Mouse (Mus musculus): ENCODE measurements around the gene Hyal1. TPM values are rescaled to one million over a fixed set of nuclear protein-coding genes. Genes with fewer than 3 reads are reported as not detected.

The Hyal1 gene
- total and polyA plus RNA-seq, 3 experiments = 0.40 to 0.59 TPM; not detected in 1

GRCm38 (mm10) chr9:107542352-107542686 lies 34.4 kb upstream of the Hyal1 start:
- peak overlapping the region; percentile 63 to 76 (median 70) for H3K4me3 ChIP-seq (replicated peaks in 1 of 3; ENCODE audit: low read depth in 2 of 3, low read length in 2 of 3, poor library complexity in 1 of 3)
- in situ Hi-C loops (cut with MboI; ENCODE audit: low pct_ligation_motif_present, low pct_unique_long_range_greater_than_20kb, low sequenced_read_pairs) (no loop called here), dilution Hi-C loops (cut with MboI; ENCODE audit: extremely low pct_ligation_motif_present, extremely low pct_unique_long_range_greater_than_20kb, low sequenced_read_pairs) (no loop called here)
- TF ChIP-seq MEF2A (IDR thresholded peaks at IDR 0.05; ENCODE audit: borderline replicate concordance, low read depth, low read length) (0 out of 2 replicates have a peak, but pooled peaks have one; percentile 8), NRF1 (IDR thresholded peaks at IDR 0.05; ENCODE audit: low read depth, low read length) (no peak), IRF4 (IDR thresholded peaks at IDR 0.05; ENCODE audit: low read depth, low read length) (0 out of 2 replicates have a peak, but pooled peaks have one; percentile 2), TBP (conservative IDR thresholded peaks at IDR 0.05; ENCODE audit: low read depth, low read length) (no peak), ZC3H11A (IDR thresholded peaks at IDR 0.05; ENCODE audit: low read depth, low read length) (no peak), PAX5 (IDR thresholded peaks at IDR 0.05; ENCODE audit: low read length) (no peak), NELFE (IDR thresholded peaks at IDR 0.05; ENCODE audit: low read depth, low read length) (no peak), ELF1 (IDR thresholded peaks at IDR 0.05; ENCODE audit: low read depth, low read length) (no peak), JUN (IDR thresholded peaks at IDR 0.05; ENCODE audit: insufficient read depth, low read depth, low read length) (no peak), ZNF384 (IDR thresholded peaks at IDR 0.05; ENCODE audit: low read depth, low read length) (no peak), GABPA (IDR thresholded peaks at IDR 0.05; ENCODE audit: insufficient replicate concordance, low read depth, low read length) (no peak), HCFC1 (IDR thresholded peaks at IDR 0.05; ENCODE audit: low read depth, low read length) (no peak), KAT2A (IDR thresholded peaks at IDR 0.05; ENCODE audit: insufficient replicate concordance, low read length) (no peak), MYC (IDR thresholded peaks at IDR 0.05; ENCODE audit: low read depth, low read length) (no peak), ETS1 (conservative IDR thresholded peaks at IDR 0.05; ENCODE audit: low read depth, low read length) (no peak), JUND (conservative IDR thresholded peaks at IDR 0.05; ENCODE audit: low read depth, low read length) (no peak), POLR2AphosphoS2 (IDR thresholded peaks at IDR 0.05; ENCODE audit: low read depth, low read length) (no peak), SIN3A (IDR thresholded peaks at IDR 0.05; ENCODE audit: low read length) (peak; percentile 67), BHLHE40 (IDR thresholded peaks at IDR 0.05; ENCODE audit: low read depth, low read length) (peak; percentile 33), MXI1 (IDR thresholded peaks at IDR 0.05; ENCODE audit: low read depth, low read length) (peak; percentile 33; the same call in 1 of the 2 replicates), E2F4 (IDR thresholded peaks at IDR 0.05; ENCODE audit: insufficient replicate concordance, low read depth, low read length) (no peak), TCF12 (IDR thresholded peaks at IDR 0.05; ENCODE audit: low read depth, low read length) (0 out of 2 replicates have a peak, but pooled peaks have one; percentile 5), RAD21 (IDR thresholded peaks at IDR 0.05; ENCODE audit: low read depth, low read length) (no peak), ZKSCAN1 (IDR thresholded peaks at IDR 0.05; ENCODE audit: borderline replicate concordance, low read depth, low read length) (no peak), POLR2A (IDR thresholded peaks at IDR 0.05; ENCODE audit: low read depth, low read length) (no peak), USF2 (conservative IDR thresholded peaks at IDR 0.05; ENCODE audit: low read depth, low read length) (no peak), MAX (IDR thresholded peaks at IDR 0.05; ENCODE audit: low read length) (no peak), ZMIZ1 (IDR thresholded peaks at IDR 0.05; ENCODE audit: low read depth, low read length) (peak; percentile 68; the same call in 1 of the 2 replicates), EP300 (IDR thresholded peaks at IDR 0.05; ENCODE audit: low read length) (no peak), SMC3 (IDR thresholded peaks at IDR 0.05; ENCODE audit: low read depth, low read length) (no peak), MAZ (IDR thresholded peaks at IDR 0.05; ENCODE audit: low read depth, low read length) (no peak), MAFK (IDR thresholded peaks at IDR 0.05; ENCODE audit: insufficient replicate concordance, low read length) (no peak), USF1 (IDR thresholded peaks at IDR 0.05; ENCODE audit: low read depth, low read length) (no peak), CTCF (conservative IDR thresholded peaks at IDR 0.05 in 1 of 2, IDR thresholded peaks at IDR 0.05 in 1 of 2; ENCODE audit: low read depth in 2 of 2, low read length in 2 of 2) (no peak), UBTF (IDR thresholded peaks at IDR 0.05; ENCODE audit: low read depth, low read length) (no peak), CHD2 (IDR thresholded peaks at IDR 0.05; ENCODE audit: low read length) (no peak; the same call in none of the 2 replicates), RCOR1 (conservative IDR thresholded peaks at IDR 0.05; ENCODE audit: low read depth, low read length) (no peak; the same call in 1 of the 2 replicates), CHD1 (IDR thresholded peaks at IDR 0.05; ENCODE audit: low read depth, low read length) (no peak)
- peak overlapping the region; percentile 77 for H3K9ac ChIP-seq (ENCODE audit: insufficient read depth, low read depth)
- H3K4me2 ChIP-seq (ENCODE audit: insufficient read depth, low read depth, poor library complexity, severe bottlenecking) = peak overlapping the region; percentile 95
- no peaks in the 10 kb centered on the region for H3K9me3 ChIP-seq (replicated peaks; ENCODE audit: low read length)
- no peaks in the 10 kb centered on the region for H3K27me3 ChIP-seq (replicated peaks)
- peaks cover 3% of the 10 kb centered on the region; the same call in 1 of the 2 replicates for H3K79me2 ChIP-seq (replicated peaks; ENCODE audit: control insufficient read depth, extremely low read depth, insufficient read depth, poor library complexity, severe bottlenecking)
- DNase-seq (ENCODE audit: extremely low read depth) = no peak
- H3K36me3 ChIP-seq (replicated peaks in 1 of 2; ENCODE audit: control insufficient read depth in 1 of 2, insufficient read depth in 1 of 2, low read length in 1 of 2) = peaks cover 47 to 58% of the 10 kb centered on the region in 2 experiments
- no peak overlapping the region for H3K27ac ChIP-seq (ENCODE audit: insufficient read depth, low read depth)
- peaks cover 5 to 40% of the 10 kb centered on the region in 2 experiments; a peak in 2 of 4 replicates for H3K4me1 ChIP-seq (ENCODE audit: control insufficient read depth in 1 of 2, insufficient read depth in 2 of 2)
